Mouse (Mus musculus) CH12.LX (cell line): Measurements from ENCODE around the gene Pald1. TPM values are rescaled to one million over a fixed set of nuclear protein-coding genes. Genes with fewer than 3 reads are reported as not detected.
A peak's percentile ranks its signal among the peaks of the same experiment; 100 is the strongest.

Experiments
- DNase-seq: peaks from one replicate; pipeline ENCODE4 v3.0.0-alpha.2; 2013; ENCODE audit errors: extremely low read depth
- H3K27ac ChIP-seq: 2 replicates; pipeline ENCODE4 v1.5.1; 2012; ENCODE audit warnings: low read depth, mild to moderate bottlenecking, control low read depth, moderate library complexity; ENCODE audit not compliant: insufficient read depth
- H3K27me3 ChIP-seq: replicated peaks from 2 replicates; pipeline ENCODE3; 2012; ENCODE audit warnings: inconsistent platforms
- H3K36me3 ChIP-seq, 2 experiments: replicated peaks in 1 of 2; 2 replicates each; pipeline versions ENCODE3 to v1.6.1; 2012; ENCODE audit warnings: inconsistent platforms in 1 of 2, low read length in 1 of 2, mild to moderate bottlenecking in 1 of 2, mixed read lengths in 1 of 2, moderate library complexity in 1 of 2; ENCODE audit not compliant: control insufficient read depth in 1 of 2, insufficient read depth in 1 of 2
- H3K4me1 ChIP-seq, 2 experiments: 2 replicates each; pipeline ENCODE4 v1.6.1; 2012; ENCODE audit warnings: inconsistent platforms in 1 of 2, moderate library complexity in 1 of 2; ENCODE audit not compliant: insufficient read depth in 2 of 2, control insufficient read depth in 1 of 2
- H3K4me2 ChIP-seq: 2 replicates; pipeline ENCODE4 v1.6.1; 2012; ENCODE audit warnings: low read depth, mild to moderate bottlenecking, control low read depth; ENCODE audit not compliant: poor library complexity, insufficient read depth, severe bottlenecking
- H3K4me3 ChIP-seq, 3 experiments: fragments of 150-350 bp in 1 of 3; sonication (generic) in 1 of 3; replicated peaks in 1 of 3; 2 replicates each; pipeline versions ENCODE3 to v1.5.1; 2011 to 2012; ENCODE audit warnings: low read depth in 2 of 3, low read length in 2 of 3, mild to moderate bottlenecking in 2 of 3, moderate library complexity in 2 of 3, control low read depth in 1 of 3, improper control_type of control experiment in 1 of 3, inconsistent platforms in 1 of 3, mixed read lengths in 1 of 3; ENCODE audit not compliant: poor library complexity in 1 of 3
- H3K79me2 ChIP-seq: replicated peaks from 2 replicates; pipeline ENCODE4 v1.6.1; 2012; ENCODE audit warnings: mild to moderate bottlenecking, moderate library complexity; ENCODE audit not compliant: control insufficient read depth, poor library complexity, insufficient read depth, severe bottlenecking; ENCODE audit errors: extremely low read depth
- H3K9ac ChIP-seq: 2 replicates; pipeline ENCODE4 v1.6.1; 2012; ENCODE audit warnings: low read depth, mild to moderate bottlenecking, control low read depth, moderate library complexity; ENCODE audit not compliant: insufficient read depth
- H3K9me3 ChIP-seq: replicated peaks from 2 replicates; pipeline ENCODE3; 2012; ENCODE audit warnings: low read length, inconsistent platforms, mixed read lengths
- BHLHE40 ChIP-seq: IDR thresholded peaks from 2 replicates; pipeline ENCODE4 v1.6.1; 2011; ENCODE audit warnings: mild to moderate bottlenecking, low read depth, low read length, improper control_type of control experiment
- CHD2 ChIP-seq: IDR thresholded peaks from 2 replicates; pipeline ENCODE4 v1.6.1; 2011; ENCODE audit warnings: low read length, improper control_type of control experiment
- CTCF ChIP-seq, 2 experiments: IDR thresholded peaks in 1 of 2; conservative IDR thresholded peaks in 1 of 2; 2 replicates each; pipeline ENCODE4 v1.5.1; 2011 to 2012; ENCODE audit warnings: low read depth in 2 of 2, low read length in 2 of 2, improper control_type of control experiment in 1 of 2, inconsistent platforms in 1 of 2, mild to moderate bottlenecking in 1 of 2, moderate library complexity in 1 of 2
- E2F4 ChIP-seq: IDR thresholded peaks from 2 replicates; pipeline ENCODE4 v1.6.1; 2011; ENCODE audit warnings: low read depth, low read length, improper control_type of control experiment; ENCODE audit not compliant: insufficient replicate concordance
- ELF1 ChIP-seq: IDR thresholded peaks from 2 replicates; pipeline ENCODE4 v1.6.1; 2014; ENCODE audit warnings: low read depth, mild to moderate bottlenecking, inconsistent platforms, low read length, improper control_type of control experiment
- ETS1 ChIP-seq: conservative IDR thresholded peaks from 2 replicates; pipeline ENCODE4 v1.6.1; 2012; ENCODE audit warnings: low read depth, mild to moderate bottlenecking, inconsistent platforms, low read length, improper control_type of control experiment, moderate library complexity
- GABPA ChIP-seq: IDR thresholded peaks from 2 replicates; pipeline ENCODE4 v1.6.1; 2012; ENCODE audit warnings: low read depth, low read length, improper control_type of control experiment, inconsistent platforms; ENCODE audit not compliant: insufficient replicate concordance
- HCFC1 ChIP-seq: IDR thresholded peaks from 2 replicates; pipeline ENCODE4 v1.6.1; 2012; ENCODE audit warnings: low read depth, mild to moderate bottlenecking, inconsistent platforms, low read length, improper control_type of control experiment
- IRF4 ChIP-seq: IDR thresholded peaks from 2 replicates; pipeline ENCODE4 v1.6.1; 2014; ENCODE audit warnings: low read depth, mild to moderate bottlenecking, inconsistent platforms, low read length, improper control_type of control experiment
- JUN ChIP-seq: IDR thresholded peaks from 2 replicates; pipeline ENCODE4 v1.6.1; 2011; ENCODE audit warnings: low read depth, mild to moderate bottlenecking, low read length, improper control_type of control experiment, moderate library complexity; ENCODE audit not compliant: insufficient read depth
- JUND ChIP-seq: conservative IDR thresholded peaks from 2 replicates; pipeline ENCODE4 v1.6.1; 2011; ENCODE audit warnings: low read depth, low read length, improper control_type of control experiment
- MAFK ChIP-seq: IDR thresholded peaks from 2 replicates; pipeline ENCODE4 v1.6.1; 2011; ENCODE audit warnings: low read length, improper control_type of control experiment; ENCODE audit not compliant: insufficient replicate concordance
- MAX ChIP-seq: IDR thresholded peaks from 2 replicates; pipeline ENCODE4 v1.6.1; 2011; ENCODE audit warnings: low read length, improper control_type of control experiment
- MEF2A ChIP-seq: IDR thresholded peaks from 2 replicates; pipeline ENCODE4 v1.6.1; 2014; ENCODE audit warnings: low read depth, mild to moderate bottlenecking, inconsistent platforms, low read length, improper control_type of control experiment, borderline replicate concordance
- MXI1 ChIP-seq: IDR thresholded peaks from 2 replicates; pipeline ENCODE4 v1.6.1; 2011; ENCODE audit warnings: mild to moderate bottlenecking, low read depth, low read length, improper control_type of control experiment
- MYC ChIP-seq: IDR thresholded peaks from 2 replicates; pipeline ENCODE4 v1.6.1; 2011; ENCODE audit warnings: low read depth, mild to moderate bottlenecking, improper control_type of control experiment, low read length
- NELFE ChIP-seq: IDR thresholded peaks from 2 replicates; pipeline ENCODE4 v1.6.1; 2011; ENCODE audit warnings: low read depth, low read length, improper control_type of control experiment
- NRF1 ChIP-seq: IDR thresholded peaks from 2 replicates; pipeline ENCODE4 v1.6.1; 2014; ENCODE audit warnings: low read depth, mild to moderate bottlenecking, inconsistent platforms, low read length, improper control_type of control experiment, moderate library complexity
- POLR2A ChIP-seq: IDR thresholded peaks from 2 replicates; pipeline ENCODE4 v1.6.1; 2011; ENCODE audit warnings: low read depth, mild to moderate bottlenecking, improper control_type of control experiment, low read length
- RAD21 ChIP-seq: IDR thresholded peaks from 2 replicates; pipeline ENCODE4 v1.6.1; 2011; ENCODE audit warnings: low read depth, mild to moderate bottlenecking, low read length, improper control_type of control experiment, moderate library complexity
- RCOR1 ChIP-seq: conservative IDR thresholded peaks from 2 replicates; pipeline ENCODE4 v1.6.1; 2012; ENCODE audit warnings: low read depth, mild to moderate bottlenecking, inconsistent platforms, low read length, improper control_type of control experiment
- SMC3 ChIP-seq: IDR thresholded peaks from 2 replicates; pipeline ENCODE4 v1.6.1; 2011; ENCODE audit warnings: low read depth, low read length, improper control_type of control experiment
- TCF12 ChIP-seq: IDR thresholded peaks from 2 replicates; pipeline ENCODE4 v1.6.1; 2014; ENCODE audit warnings: low read depth, mild to moderate bottlenecking, inconsistent platforms, low read length, improper control_type of control experiment
- UBTF ChIP-seq: IDR thresholded peaks from 2 replicates; pipeline ENCODE4 v1.6.1; 2012; ENCODE audit warnings: low read depth, mild to moderate bottlenecking, inconsistent platforms, low read length, improper control_type of control experiment, moderate library complexity
- USF1 ChIP-seq: IDR thresholded peaks from 2 replicates; pipeline ENCODE4 v1.6.1; 2014; ENCODE audit warnings: low read depth, mild to moderate bottlenecking, inconsistent platforms, low read length, improper control_type of control experiment
- USF2 ChIP-seq: conservative IDR thresholded peaks from 2 replicates; pipeline ENCODE4 v1.6.1; 2011; ENCODE audit warnings: low read depth, low read length, improper control_type of control experiment
- ZC3H11A ChIP-seq: IDR thresholded peaks from 2 replicates; pipeline ENCODE4 v1.6.1; 2012; ENCODE audit warnings: low read depth, mild to moderate bottlenecking, inconsistent platforms, low read length, improper control_type of control experiment
- ZKSCAN1 ChIP-seq: IDR thresholded peaks from 2 replicates; pipeline ENCODE4 v1.6.1; 2012; ENCODE audit warnings: low read depth, inconsistent platforms, low read length, improper control_type of control experiment, borderline replicate concordance
- ZMIZ1 ChIP-seq: IDR thresholded peaks from 2 replicates; pipeline ENCODE4 v1.6.1; 2012; ENCODE audit warnings: low read depth, mild to moderate bottlenecking, inconsistent platforms, low read length, improper control_type of control experiment
- ZNF384 ChIP-seq: IDR thresholded peaks from 2 replicates; pipeline ENCODE4 v1.6.1; 2012; ENCODE audit warnings: low read depth, low read length, improper control_type of control experiment, inconsistent platforms
- dilution Hi-C: fragments of 300-500 bp; cut with MboI; formaldehyde crosslinking; loops from 2 replicates; pipeline ENCODE4 v1.14.3; 2020; ENCODE audit warnings: low sequenced_read_pairs; ENCODE audit not compliant: extremely low pct_unique_long_range_greater_than_20kb, extremely low pct_ligation_motif_present
- in situ Hi-C: fragments of 300-500 bp; cut with MboI; formaldehyde crosslinking; loops from 3 replicates; pipeline ENCODE4 v1.14.3; 2019; ENCODE audit warnings: low sequenced_read_pairs, low pct_ligation_motif_present, low pct_unique_long_range_greater_than_20kb, mixed read lengths
- polyA plus RNA-seq: library from polyadenylated mRNA; unstranded; fragments of >175 nt; gene quantifications from 2 replicates; pipeline ENCODE4 v1.2.1, GENCODE M21; 2012; ENCODE audit warnings: low read depth; ENCODE audit not compliant: insufficient read length
- total RNA-seq, 2 experiments: library from RNA; depleted of rRNA; stranded (reverse); fragments of 300-350 nt in 1 of 2; fragments of >200 nt in 1 of 2; gene quantifications; 2 replicates each; pipeline ENCODE4 v1.2.3; 2012 to 2014

Pald1 gene
- total and polyA plus RNA-seq, 3 experiments: 1.5 to 2.0 (median 1.5) TPM

- no peak for TF ChIP-seq NRF1
- TF ChIP-seq IRF4: no peak
These were observed 19.1 kb upstream of the Pald1 start (continued) for GRCm38 (mm10) chr10:61402480-61402879.

GRCm38 (mm10) chr10:61400407-61400806 lies 17.1 kb upstream of the Pald1 start:
- H3K9me3 ChIP-seq: peaks cover 14% of the 10 kb centered on the region
- in situ Hi-C loops: no loop called here
- H3K36me3 ChIP-seq: no peaks in the 10 kb centered on the region
- H3K9ac ChIP-seq: no peak overlapping the region
- no peak for TF ChIP-seq E2F4
- TF ChIP-seq RAD21: no peak
- no peaks in the 10 kb centered on the region for H3K79me2 ChIP-seq
- H3K4me3 ChIP-seq: no peak overlapping the region
- no peak overlapping the region for H3K4me2 ChIP-seq
- 0 out of 4 replicates have a peak, but pooled peaks cover 0 to 2% of the 10 kb centered on the region in 2 experiments for H3K4me1 ChIP-seq
- H3K27me3 ChIP-seq: peaks cover 4% of the 10 kb centered on the region
- dilution Hi-C loops: no loop called here
- H3K27ac ChIP-seq: no peak overlapping the region
- DNase-seq: no peak

DNA sequence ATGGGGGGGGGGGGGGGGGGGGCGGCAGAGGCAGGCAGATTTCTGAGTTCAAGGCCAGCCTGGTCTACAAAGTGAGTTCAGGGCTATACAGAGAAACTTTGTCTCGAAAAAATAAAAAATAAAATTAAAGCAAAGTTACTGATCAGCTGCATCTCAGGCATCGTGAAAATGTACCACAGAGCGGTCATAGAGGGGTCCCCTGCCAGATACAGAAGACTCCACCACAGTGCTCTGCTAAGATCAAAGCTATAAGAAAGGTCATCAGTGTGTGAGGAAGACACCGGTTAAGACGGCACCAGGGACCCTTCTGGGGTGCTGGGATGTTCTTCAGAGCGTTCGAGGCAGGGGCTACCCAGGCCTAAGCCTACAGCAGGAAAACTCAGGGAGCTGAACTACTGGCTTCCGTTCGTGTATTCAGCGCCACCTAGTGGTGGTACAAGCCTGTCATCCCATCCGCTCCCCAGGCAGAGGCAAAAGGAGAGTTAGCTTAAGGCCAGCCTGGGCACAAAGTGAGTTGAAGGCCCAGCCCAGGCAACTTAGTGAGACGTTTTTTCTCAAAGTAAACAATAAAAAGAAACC lies 15.9 kb upstream of the Pald1 start:
- DNase-seq: peak; percentile 82
- TF ChIP-seq CTCF (conservative IDR thresholded peaks at IDR 0.05 in 1 of 2, IDR thresholded peaks at IDR 0.05 in 1 of 2; ENCODE audit: low read depth in 2 of 2, low read length in 2 of 2): peak; percentile 75 to 90
- no peak for TF ChIP-seq POLR2A
- TF ChIP-seq GABPA: no peak
- no peak for TF ChIP-seq ETS1
- no peak for TF ChIP-seq ZKSCAN1
- no peak for TF ChIP-seq USF2
- TF ChIP-seq E2F4: no peak
- no peak for TF ChIP-seq JUN
- peak; percentile 81 for TF ChIP-seq RAD21
- no peak for TF ChIP-seq MEF2A
- TF ChIP-seq IRF4: no peak
- peak; percentile 42 for TF ChIP-seq ZC3H11A
- no peak for TF ChIP-seq MYC
- TF ChIP-seq USF1: no peak
- no peak for TF ChIP-seq HCFC1
- no peak for TF ChIP-seq UBTF
- no peak for TF ChIP-seq CHD2
- no peak for TF ChIP-seq TCF12
- TF ChIP-seq MXI1: no peak
- peak; percentile 85 for TF ChIP-seq SMC3
- no peak for TF ChIP-seq NRF1
- TF ChIP-seq MAX: no peak
- TF ChIP-seq MAFK: no peak
- no peak for TF ChIP-seq ELF1
- no peak for TF ChIP-seq ZMIZ1
- no peak for TF ChIP-seq JUND
- TF ChIP-seq NELFE: peak; percentile 19; the same call in 1 of the 2 replicates
- TF ChIP-seq ZNF384: no peak
- no peak for TF ChIP-seq RCOR1
- no peak for TF ChIP-seq BHLHE40

More for the DNA sequence above, 15.9 kb upstream of the Pald1 start:
- Histone ChIP-seq H3K36me3 (no peaks in the 10 kb centered on the region), H3K27ac (no peak overlapping the region), H3K9me3 (peaks cover 14% of the 10 kb centered on the region), H3K4me1 (0 out of 4 replicates have a peak, but pooled peaks cover 0 to 2% of the 10 kb centered on the region in 2 experiments), H3K4me2 (no peak overlapping the region), H3K79me2 (no peaks in the 10 kb centered on the region), H3K9ac (no peak overlapping the region), H3K4me3 (no peak overlapping the region), H3K27me3 (peaks cover 4% of the 10 kb centered on the region)
- in situ Hi-C loops: no loop called here
- dilution Hi-C loops: no loop called here
